Comparison of ENCODE assay signal across 8 mouse cellular contexts in the genomic region with DNA sequence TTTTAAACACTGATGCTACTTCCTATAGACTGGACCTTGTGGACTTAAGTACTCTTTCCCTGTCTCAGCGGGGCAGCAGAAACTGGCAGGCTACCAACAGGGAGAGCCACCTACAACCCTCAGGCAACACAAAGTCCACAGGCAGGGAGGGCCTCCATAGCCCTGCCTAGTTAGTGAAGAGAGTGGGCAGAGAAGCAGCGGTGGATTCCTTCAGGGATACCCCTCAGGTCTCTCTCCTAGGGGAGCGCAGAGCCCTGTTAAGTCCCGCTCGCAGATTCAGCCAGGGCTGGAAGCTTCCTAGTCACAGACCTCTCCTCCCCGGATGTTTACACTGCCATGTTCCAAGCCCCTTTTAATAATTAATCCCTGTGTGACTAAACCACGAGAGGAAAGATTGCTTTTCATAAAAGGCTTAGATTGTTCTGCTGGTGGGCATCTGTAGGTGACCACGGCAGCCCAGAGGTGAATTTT.
DNase-seq lines count a peak whose midpoint lies in the region; ATAC-seq lines count a peak whose summit lies in the region.

No protein-coding gene starts in this region.

- no peaks in the 10 kb centered on the region for H3K9me3 ChIP-seq in embryonic facial prominence, embryonic 12.5 days
- no peaks in the 10 kb centered on the region for H3K9me3 ChIP-seq in hindbrain, embryonic 12.5 days (replicated peaks)
- H3K9me3 ChIP-seq in liver, embryonic 12.5 days (replicated peaks) = no peaks in the 10 kb centered on the region
- H3K9me3 ChIP-seq in neural tube, embryonic 14.5 days (ENCODE audit: control insufficient read depth, low read length) = no peaks in the 10 kb centered on the region

- peak; percentile 51 for DNase-seq in brain, adult 2 months (ENCODE audit: low read depth, low spot score)
- DNase-seq in left cerebral cortex, postnatal 14 days (ENCODE audit: low spot score in 2 of 2) = no peak
- DNase-seq in left cerebral cortex, adult 11 months (ENCODE audit: low spot score) = no peak

- H3K4me2 ChIP-seq in embryonic facial prominence, embryonic 12.5 days (replicated peaks) = peak overlapping the region; percentile 22; the same call in 1 of the 2 replicates
- H3K4me2 ChIP-seq in hindbrain, embryonic 12.5 days (replicated peaks) = peak overlapping the region; percentile 34
- peak overlapping the region; percentile 38 for H3K4me2 ChIP-seq in liver, embryonic 12.5 days
- H3K4me2 ChIP-seq in neural tube, embryonic 14.5 days (ENCODE audit: low read depth, low read length) = peak overlapping the region; percentile 11; the same call in 1 of the 2 replicates

- H3K27me3 ChIP-seq in embryonic facial prominence, embryonic 12.5 days = no peaks in the 10 kb centered on the region
- H3K27me3 ChIP-seq in hindbrain, embryonic 12.5 days = no peaks in the 10 kb centered on the region
- H3K27me3 ChIP-seq in liver, embryonic 12.5 days (replicated peaks) = no peaks in the 10 kb centered on the region
- no peaks in the 10 kb centered on the region for H3K27me3 ChIP-seq in neural tube, embryonic 14.5 days (ENCODE audit: control insufficient read depth, insufficient read depth, low read length)

- H3K9ac ChIP-seq in embryonic facial prominence, embryonic 12.5 days = no peak overlapping the region
- no peak overlapping the region for H3K9ac ChIP-seq in hindbrain, embryonic 12.5 days
- H3K9ac ChIP-seq in liver, embryonic 12.5 days = no peak overlapping the region
- no peak overlapping the region; the same call in 1 of the 2 replicates for H3K9ac ChIP-seq in neural tube, embryonic 14.5 days (replicated peaks; ENCODE audit: low read depth, low read length)

- ATAC-seq in embryonic facial prominence, embryonic 12.5 days (ENCODE audit: insufficient number of reproducible peaks, insufficient read depth, low FRiP score, low TSS enrichment) = 0 out of 2 replicates have a peak, but pooled peaks have one; percentile 29
- ATAC-seq in hindbrain, embryonic 12.5 days (ENCODE audit: low FRiP score) = peak; percentile 36; the same call in 1 of the 2 replicates
- ATAC-seq in liver, embryonic 12.5 days = peak; percentile 57
- ATAC-seq in neural tube, embryonic 14.5 days (ENCODE audit: low read depth) = peak; percentile 36; the same call in 1 of the 2 replicates
- no peak for ATAC-seq in frontal cortex, adult (ENCODE audit: low TSS enrichment)

- H3K36me3 ChIP-seq in embryonic facial prominence, embryonic 12.5 days = no peaks in the 10 kb centered on the region
- no peaks in the 10 kb centered on the region for H3K36me3 ChIP-seq in hindbrain, embryonic 12.5 days
- H3K36me3 ChIP-seq in liver, embryonic 12.5 days = no peaks in the 10 kb centered on the region
- H3K36me3 ChIP-seq in neural tube, embryonic 14.5 days (ENCODE audit: control insufficient read depth, insufficient read depth, low read length) = no peaks in the 10 kb centered on the region

- peaks cover 49% of the 10 kb centered on the region for H3K4me1 ChIP-seq in embryonic facial prominence, embryonic 12.5 days
- H3K4me1 ChIP-seq in hindbrain, embryonic 12.5 days = peaks cover 30% of the 10 kb centered on the region
- peaks cover 50% of the 10 kb centered on the region for H3K4me1 ChIP-seq in liver, embryonic 12.5 days
- H3K4me1 ChIP-seq in neural tube, embryonic 14.5 days (ENCODE audit: control insufficient read depth, insufficient read depth, low read length) = peaks cover 20% of the 10 kb centered on the region

- intact Hi-C loops in left cerebral cortex, postnatal 14 days (cut with DNase I) = no loop called here

- no peak overlapping the region for H3K4me3 ChIP-seq in embryonic facial prominence, embryonic 12.5 days
- no peak overlapping the region for H3K4me3 ChIP-seq in hindbrain, embryonic 12.5 days
- no peak overlapping the region for H3K4me3 ChIP-seq in liver, embryonic 12.5 days
- H3K4me3 ChIP-seq in neural tube, embryonic 14.5 days (ENCODE audit: low read depth, low read length) = no peak overlapping the region

- WGBS in embryonic facial prominence, embryonic 12.5 days = 23% methylated on average over 8 of the region's 8 CpGs
- WGBS in hindbrain, embryonic 12.5 days = 26% methylated on average over 8 of the region's 8 CpGs
- WGBS in liver, embryonic 12.5 days (ENCODE audit: insufficient replicate concordance) = 40% methylated on average over 8 of the region's 8 CpGs
- WGBS in neural tube, embryonic 14.5 days = 33% methylated on average over 8 of the region's 8 CpGs

- peak overlapping the region; percentile 63; the same call in 1 of the 2 replicates for H3K27ac ChIP-seq in embryonic facial prominence, embryonic 12.5 days
- H3K27ac ChIP-seq in hindbrain, embryonic 12.5 days = peak overlapping the region; percentile 70
- H3K27ac ChIP-seq in liver, embryonic 12.5 days = peak overlapping the region; percentile 57
- peak overlapping the region; percentile 48; the same call in 1 of the 2 replicates for H3K27ac ChIP-seq in neural tube, embryonic 14.5 days (ENCODE audit: low read depth, low read length)
